Mouse (Mus musculus) T-cell, adult 2 months (primary cell): ENCODE measurements around the gene 2310039H08Rik.

Experiments
- DNase-seq: peaks from one replicate; pipeline ENCODE4 v3.0.0; 2022; ENCODE audit warnings: low spot score

The 2310039H08Rik gene

GRCm38 (mm10) chr17:46810672-46811071 lies 38.2 kb downstream of the 2310039H08Rik start:
- DNase-seq = no peak

GRCm38 (mm10) chr17:46812442-46812841 lies 40.0 kb downstream of the 2310039H08Rik start:
- DNase-seq = no peak

GRCm38 (mm10) chr17:46813637-46814036 lies 41.2 kb downstream of the 2310039H08Rik start:
- no peak for DNase-seq

GRCm38 (mm10) chr17:46814497-46814896 lies 42.1 kb downstream of the 2310039H08Rik start:
- DNase-seq = no peak

- DNase-seq = no peak
Observed at GRCm38 (mm10) chr17:46816306-46816705, 43.9 kb downstream of the 2310039H08Rik start.

GRCm38 (mm10) chr17:46817734-46818158 lies 45.3 kb downstream of the 2310039H08Rik start:
- no peak for DNase-seq

- DNase-seq = no peak
Observed at GRCm38 (mm10) chr17:46820628-46821027, 48.2 kb downstream of the 2310039H08Rik start.
